Mouse (Mus musculus) bone marrow macrophage, adult 2 months (primary cell): Measurements from ENCODE around the gene Krtap6-5. TPM values are rescaled to one million over a fixed set of nuclear protein-coding genes. Genes with fewer than 3 reads are reported as not detected.
"Not testable (repeated sequence)": the region's sequence is repeated elsewhere in the genome, so short reads cannot be mapped to it uniquely, and the experiment has no call there.

Experiments
- H3K27ac ChIP-seq: 2 replicates; pipeline ENCODE4 v1.5.1; 2012; ENCODE audit warnings: low read depth, low read length; ENCODE audit not compliant: insufficient read depth
- H3K4me1 ChIP-seq: 2 replicates; pipeline ENCODE4 v1.6.1; 2012; ENCODE audit warnings: low read length; ENCODE audit not compliant: control insufficient read depth, insufficient read depth
- H3K4me3 ChIP-seq: 2 replicates; pipeline ENCODE4 v1.5.1; 2012; ENCODE audit warnings: mild to moderate bottlenecking, low read length, moderate library complexity; ENCODE audit not compliant: insufficient read depth
- CTCF ChIP-seq: IDR thresholded peaks from 2 replicates; pipeline ENCODE4 v1.5.1; 2012; ENCODE audit warnings: low read depth, mild to moderate bottlenecking, low read length, moderate library complexity
- POLR2A ChIP-seq: IDR thresholded peaks from 2 replicates; pipeline ENCODE4 v1.6.1; 2012; ENCODE audit warnings: mild to moderate bottlenecking, low read depth, low read length, borderline replicate concordance
- polyA plus RNA-seq: library from polyadenylated mRNA; stranded (reverse); fragments of >200 nt; gene quantifications from 2 replicates; pipeline ENCODE4 v1.2.4, GENCODE M21; 2012; ENCODE audit not compliant: missing spikeins, insufficient read depth, insufficient read length

The Krtap6-5 gene
- not detected in 2 replicates for polyA plus RNA-seq

- H3K4me3 ChIP-seq, result no peak within 1 kb of the TSS
- TF ChIP-seq POLR2A (no peak), CTCF (no peak)
Observed at GRCm38 (mm10) chr16:89047783-89048182, at the start of gene Krtap6-5. Gene Krtap6-5, minus strand, starts transcription at chr16:89047883.

GRCm38 (mm10) chr16:89071041-89071440 is 23.4 kb upstream of the Krtap6-5 start:
- not testable (repeated sequence) for H3K4me3 ChIP-seq, H3K4me1 ChIP-seq, H3K27ac ChIP-seq

More at GRCm38 (mm10) chr16:89047783-89048182, at the start of gene Krtap6-5:
- H3K4me1 ChIP-seq, result no peaks in the 10 kb centered on the region
- H3K27ac ChIP-seq, result no peak within 1 kb of the TSS

GRCm38 (mm10) chr16:89063902-89064301 is 16.2 kb upstream of the Krtap6-5 start, which contains the start of gene 1110025L11Rik:
Gene 1110025L11Rik, minus strand, starts transcription at chr16:89064002.
- not testable (repeated sequence) for H3K27ac ChIP-seq, H3K4me1 ChIP-seq, H3K4me3 ChIP-seq

GRCm38 (mm10) chr16:89041372-89041771 is 6.3 kb downstream of the Krtap6-5 start, which contains the start of gene Gm10228:
Gene Gm10228, minus strand, starts transcription at chr16:89041472.
- H3K4me3 ChIP-seq, H3K27ac ChIP-seq, H3K4me1 ChIP-seq: not testable (repeated sequence)

- H3K4me1 ChIP-seq, H3K4me3 ChIP-seq, H3K27ac ChIP-seq: not testable (repeated sequence)
Observed at GRCm38 (mm10) chr16:89031399-89031798, 16.3 kb downstream of the Krtap6-5 start, which contains the start of gene Krtap6-1. Gene Krtap6-1, plus strand, starts transcription at chr16:89031699.

- not testable (repeated sequence) for H3K4me3 ChIP-seq, H3K27ac ChIP-seq, H3K4me1 ChIP-seq
Observed at GRCm38 (mm10) chr16:89014984-89015383, 32.7 kb downstream of the Krtap6-5 start, which contains the start of gene Gm10229. Gene Gm10229, plus strand, starts transcription at chr16:89015284.

GRCm38 (mm10) chr16:89013973-89014372 is 33.7 kb downstream of the Krtap6-5 start:
- no peak overlapping the region for H3K27ac ChIP-seq
- H3K4me1 ChIP-seq, result no peaks in the 10 kb centered on the region
- no peak overlapping the region for H3K4me3 ChIP-seq
- TF ChIP-seq CTCF, result no peak
- TF ChIP-seq POLR2A, result no peak

GRCm38 (mm10) chr16:89010659-89011058 is 37.0 kb downstream of the Krtap6-5 start, which contains the start of gene Krtap22-2:
Gene Krtap22-2, minus strand, starts transcription at chr16:89010759.
- Histone ChIP-seq H3K27ac (no peak within 1 kb of the TSS), H3K4me1 (no peaks in the 10 kb centered on the region), H3K4me3 (no peak within 1 kb of the TSS)
- TF ChIP-seq CTCF, result no peak
- TF ChIP-seq POLR2A, result no peak

Other genes with a start within 250 kb of the Krtap6-5 start
- gene Gm20741, start 235.7 kb downstream of the Krtap6-5 start, polyA plus RNA-seq, result not detected in 2 replicates
- not detected in 2 replicates for gene Krtap15, start 227.7 kb downstream of the Krtap6-5 start, polyA plus RNA-seq
- not detected in 2 replicates for gene Krtap14, start 221.7 kb downstream of the Krtap6-5 start, polyA plus RNA-seq
- not detected in 2 replicates for gene Krtap19-1, start 178.5 kb downstream of the Krtap6-5 start, polyA plus RNA-seq
- gene Krtap19-2, start 173.6 kb downstream of the Krtap6-5 start, polyA plus RNA-seq, result not detected in 2 replicates
- gene Krtap19-3, start 169.8 kb downstream of the Krtap6-5 start, polyA plus RNA-seq, result not detected in 2 replicates
- gene Krtap19-4, start 162.8 kb downstream of the Krtap6-5 start, polyA plus RNA-seq, result not detected in 2 replicates
- gene Krtap19-5, start 151.4 kb downstream of the Krtap6-5 start, polyA plus RNA-seq, result not detected in 2 replicates
- gene Krtap19-9b, start 115.6 kb downstream of the Krtap6-5 start, polyA plus RNA-seq, result not detected in 2 replicates
- not detected in 2 replicates for gene Krtap16-3, start 85.0 kb downstream of the Krtap6-5 start, polyA plus RNA-seq
- not detected in 2 replicates for gene Krtap22-2, start 37.1 kb downstream of the Krtap6-5 start, polyA plus RNA-seq
- not detected in 2 replicates for gene Gm10229, start 32.6 kb downstream of the Krtap6-5 start, polyA plus RNA-seq
- gene Krtap6-1, start 16.2 kb downstream of the Krtap6-5 start, polyA plus RNA-seq, result not detected in 2 replicates
- not detected in 2 replicates for gene Gm10228, start 6.4 kb downstream of the Krtap6-5 start, polyA plus RNA-seq
- not detected in 2 replicates for gene 1110025L11Rik, start 16.1 kb upstream of the Krtap6-5 start, polyA plus RNA-seq
- gene Krtap6-3, start 36.1 kb upstream of the Krtap6-5 start, polyA plus RNA-seq, result not detected in 2 replicates
- gene Gm6358, start 93.0 kb upstream of the Krtap6-5 start, polyA plus RNA-seq, result not detected in 2 replicates
- gene Gm10061, start 103.2 kb upstream of the Krtap6-5 start, polyA plus RNA-seq, result not detected in 2 replicates
- gene Gm9789, start 110.1 kb upstream of the Krtap6-5 start, polyA plus RNA-seq, result not detected in 2 replicates
- gene Gm7735, start 121.6 kb upstream of the Krtap6-5 start, polyA plus RNA-seq, result not detected in 2 replicates
- not detected in 2 replicates for gene 1110057P08Rik, start 126.9 kb upstream of the Krtap6-5 start, polyA plus RNA-seq
- not detected in 2 replicates for gene Krtap20-2, start 158.0 kb upstream of the Krtap6-5 start, polyA plus RNA-seq